Mouse (Mus musculus) adrenal gland, adult 8-10 months (tissue): ENCODE measurements around the gene Rnaseh2b. TPM values are rescaled to one million over a fixed set of nuclear protein-coding genes. Genes with fewer than 3 reads are reported as not detected.

ENCODE experiments used
- DNase-seq: peaks from one replicate; pipeline ENCODE4 v3.0.0; 2022
- total RNA-seq, 4 experiments: library from RNA; stranded (reverse); gene quantifications; 2 replicates each; pipeline ENCODE4 v1.2.4; 2022

Rnaseh2b gene
- total RNA-seq, 4 experiments from 2014 or later: 16.6 to 17.8 (median 17.4) TPM

DNA sequence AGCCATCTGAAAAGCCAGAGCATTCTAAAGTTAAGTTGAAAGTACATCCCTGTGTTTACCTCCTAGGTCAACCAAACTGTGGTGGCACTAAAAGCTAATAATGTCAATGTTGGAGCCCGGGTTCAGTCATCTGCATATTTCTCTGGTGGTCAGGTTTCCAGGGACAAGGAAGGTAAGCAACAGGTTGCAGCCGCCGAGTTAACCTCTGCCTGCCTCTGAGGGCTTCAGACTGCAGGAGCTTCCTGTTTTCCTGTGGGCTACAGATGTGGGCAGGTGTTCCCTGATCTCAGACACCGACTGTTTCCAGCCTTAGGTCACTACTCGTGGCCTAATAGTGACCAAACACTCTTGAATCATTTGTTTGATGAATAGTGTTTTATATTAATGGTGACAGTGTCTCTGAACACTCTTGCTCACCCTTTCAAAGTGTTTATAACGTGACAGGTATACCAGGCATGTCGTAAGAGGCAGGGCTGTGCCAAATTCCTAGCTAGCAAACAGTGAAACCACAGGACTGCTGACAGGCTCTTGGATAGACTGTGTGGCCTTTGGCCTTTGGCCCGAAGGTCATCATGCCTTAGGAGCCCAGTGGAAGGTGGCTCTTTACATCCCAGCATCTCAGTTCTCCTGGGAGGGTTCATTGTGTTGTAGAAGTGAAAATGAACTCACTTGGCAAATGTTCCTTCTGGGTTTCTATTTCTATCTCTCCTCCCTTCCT is 69.0 kb downstream of the Rnaseh2b start:
- no peak for DNase-seq

DNA sequence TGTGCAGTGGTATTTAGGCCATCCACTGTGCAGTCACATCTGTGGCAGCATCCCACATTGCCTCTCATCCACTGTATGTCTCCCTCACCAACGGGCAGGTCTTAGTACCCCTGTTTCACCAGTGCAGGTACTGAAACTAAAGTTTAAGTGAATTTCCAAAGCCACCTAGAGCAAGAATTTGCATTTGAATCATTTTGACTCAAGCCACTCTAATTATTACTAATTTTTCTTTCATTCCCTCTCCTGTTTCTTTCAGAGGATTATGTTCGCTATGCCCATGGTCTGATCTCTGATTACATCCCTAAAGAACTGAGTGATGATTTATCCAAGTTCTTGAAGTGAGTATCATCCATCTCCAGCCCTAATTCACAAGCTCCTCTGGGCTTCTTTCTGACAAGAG is 71.4 kb downstream of the Rnaseh2b start:
- no peak for DNase-seq

DNA sequence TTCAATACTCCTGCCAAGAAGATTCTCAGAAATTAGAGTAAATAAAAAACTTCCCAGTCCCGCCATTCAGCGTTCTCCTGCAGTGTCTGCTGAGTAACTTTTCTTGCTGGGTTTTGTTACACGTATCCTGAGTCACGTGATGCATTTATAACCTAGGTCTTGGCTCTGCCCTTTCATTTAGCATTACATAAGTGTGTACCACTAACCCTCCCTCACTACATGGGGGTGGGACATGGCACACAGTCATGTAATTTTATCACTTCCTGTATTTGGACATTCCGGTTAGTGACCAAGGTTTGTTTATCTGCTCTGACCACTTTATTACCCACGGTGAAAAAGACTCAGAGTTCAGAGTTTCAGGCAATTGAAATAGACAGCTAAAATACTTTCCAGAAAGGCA is 78.4 kb downstream of the Rnaseh2b start:
- peak; percentile 33 for DNase-seq

DNA sequence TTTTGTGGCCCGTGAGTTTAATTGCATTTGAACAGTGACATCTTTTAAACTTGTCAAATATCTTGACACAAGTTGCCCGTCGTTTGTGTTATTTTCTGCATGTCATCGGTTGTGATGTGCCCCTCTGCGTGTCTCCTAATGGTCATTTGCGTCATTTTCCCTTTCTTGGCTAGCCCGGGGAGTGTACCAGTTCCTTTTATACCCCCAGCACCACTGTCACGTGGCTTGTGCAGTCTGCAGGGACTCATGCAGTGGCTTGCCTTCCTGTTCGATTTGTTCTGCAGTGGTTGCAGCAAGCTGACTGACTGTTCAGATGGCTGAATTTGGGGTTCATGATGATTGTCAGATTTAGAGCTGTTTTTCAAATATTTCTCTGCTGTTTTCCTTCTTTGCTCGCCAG is 81.6 kb downstream of the Rnaseh2b start:
- no peak for DNase-seq

DNA sequence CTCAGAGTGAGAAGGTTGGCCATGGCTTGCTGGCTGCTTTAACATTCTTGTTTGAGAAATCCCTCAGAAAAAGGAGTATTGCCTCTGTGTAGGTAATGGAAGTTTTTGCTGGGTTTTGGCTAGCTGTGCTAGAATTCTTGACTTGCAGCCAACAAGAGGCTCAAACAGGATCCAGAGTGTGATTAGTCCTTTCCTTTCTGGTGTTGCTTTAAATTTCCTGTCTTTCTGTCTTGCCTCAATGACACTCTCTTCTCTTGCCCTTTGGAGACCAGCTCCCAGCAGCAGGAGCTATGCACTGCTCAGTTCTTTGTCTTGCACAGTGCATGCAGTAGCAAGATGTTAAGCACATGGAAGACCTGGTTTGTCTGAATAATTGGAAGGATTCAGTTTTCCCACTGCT is 83.3 kb downstream of the Rnaseh2b start:
- peak; percentile 19 for DNase-seq

DNA sequence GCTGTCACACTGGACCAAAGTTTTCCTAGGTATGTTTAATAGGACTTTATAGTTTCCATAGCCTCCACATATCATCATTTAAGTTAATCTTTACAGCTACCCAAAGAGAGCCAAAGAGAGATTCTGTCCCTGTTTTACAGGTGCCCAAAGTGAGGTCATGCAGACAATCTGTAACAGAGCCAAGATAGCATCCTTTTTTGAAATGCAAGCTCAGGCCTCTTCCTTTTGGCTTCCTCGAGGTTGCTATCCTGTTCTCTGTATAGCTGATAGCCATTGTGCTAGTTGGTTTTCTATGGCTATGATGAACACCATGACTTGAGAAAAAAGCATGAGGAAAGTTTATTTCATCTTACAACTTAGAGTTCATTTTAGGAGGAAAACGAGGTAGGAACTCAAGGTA is 83.7 kb downstream of the Rnaseh2b start:
- no peak for DNase-seq

DNA sequence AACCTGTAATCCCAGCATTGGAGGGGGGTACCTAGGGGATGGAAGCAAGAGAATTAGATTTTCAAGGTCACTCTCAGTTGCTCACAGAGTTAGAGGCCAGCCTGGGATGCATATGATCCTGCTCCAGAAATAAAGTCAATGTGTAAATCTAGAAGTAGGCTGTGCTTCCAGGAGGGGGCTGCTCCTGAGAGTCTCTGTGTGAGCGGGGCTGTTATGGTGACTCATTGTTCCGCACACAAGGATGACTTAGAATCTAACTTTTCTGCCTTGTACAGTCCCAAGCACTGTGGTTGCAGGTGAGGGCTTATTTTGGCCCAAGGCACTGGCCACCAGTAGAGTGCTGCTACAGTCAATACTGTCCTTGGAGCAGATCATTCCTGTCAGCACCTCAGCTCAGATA is 87.0 kb downstream of the Rnaseh2b start:
- no peak for DNase-seq

DNA sequence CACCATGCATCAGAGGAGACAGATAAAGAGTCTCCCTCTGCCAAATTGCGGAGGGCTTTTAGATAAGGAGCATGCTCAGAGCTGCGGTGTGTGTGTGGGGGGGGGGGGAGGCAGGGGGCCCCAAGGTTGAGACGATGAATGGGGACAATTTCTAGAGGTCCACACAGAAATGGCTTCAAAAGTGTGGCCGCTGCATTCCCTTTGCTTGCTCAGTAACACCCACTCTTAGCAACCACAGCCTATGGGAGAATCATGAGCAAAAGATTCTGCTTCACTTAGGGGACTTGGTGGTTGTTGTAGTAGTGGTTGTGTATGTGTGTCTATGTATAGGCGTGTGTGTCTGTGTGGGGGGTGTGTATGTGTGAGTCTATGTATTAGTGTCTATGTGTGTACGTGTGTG is 88.2 kb downstream of the Rnaseh2b start:
- DNase-seq: no peak

DNA sequence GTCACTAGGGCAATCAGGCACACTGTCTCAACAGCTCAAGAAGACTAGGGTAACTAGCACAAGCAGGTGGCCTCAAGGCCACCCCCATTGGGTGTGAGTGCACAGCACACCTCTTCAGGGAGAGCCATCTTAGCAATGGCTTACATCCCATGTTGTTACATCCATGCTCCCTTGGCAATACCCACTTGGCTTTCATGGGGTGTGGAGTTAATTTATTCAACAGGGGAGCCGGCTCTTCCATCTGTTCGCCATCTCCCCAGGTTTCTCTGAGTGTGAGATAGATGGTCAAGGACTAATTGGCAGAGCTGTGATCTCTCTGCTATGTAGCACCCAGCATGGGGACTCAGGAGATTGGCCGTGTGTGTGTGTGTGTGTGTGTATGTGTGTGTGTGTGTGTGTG is 90.7 kb downstream of the Rnaseh2b start:
- DNase-seq: no peak

DNA sequence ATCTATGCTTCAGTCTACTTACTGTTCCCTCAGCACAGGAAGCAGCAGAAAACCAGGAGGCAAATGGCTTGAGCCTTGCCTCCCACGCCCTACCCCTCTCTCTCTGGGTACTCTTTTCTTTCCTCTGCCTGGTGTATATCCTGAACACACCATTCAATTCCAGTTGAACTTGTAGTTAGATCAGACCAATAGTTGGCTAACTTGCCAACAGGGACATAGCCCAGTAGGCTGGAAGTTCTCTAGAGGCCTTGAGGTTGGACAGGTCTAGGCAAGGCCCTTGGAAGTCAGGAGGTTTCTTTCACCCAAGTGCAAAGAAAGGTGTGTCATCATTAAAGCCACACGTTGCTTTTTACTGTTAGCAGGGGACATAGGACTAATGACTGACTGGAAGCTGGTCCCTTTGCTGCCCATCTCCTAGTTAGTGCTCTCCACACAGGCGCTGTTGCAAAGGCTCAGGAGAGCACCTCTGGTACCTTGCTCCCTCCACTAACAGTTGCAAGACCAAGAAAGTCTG is 91.5 kb downstream of the Rnaseh2b start:
- DNase-seq: no peak

DNA sequence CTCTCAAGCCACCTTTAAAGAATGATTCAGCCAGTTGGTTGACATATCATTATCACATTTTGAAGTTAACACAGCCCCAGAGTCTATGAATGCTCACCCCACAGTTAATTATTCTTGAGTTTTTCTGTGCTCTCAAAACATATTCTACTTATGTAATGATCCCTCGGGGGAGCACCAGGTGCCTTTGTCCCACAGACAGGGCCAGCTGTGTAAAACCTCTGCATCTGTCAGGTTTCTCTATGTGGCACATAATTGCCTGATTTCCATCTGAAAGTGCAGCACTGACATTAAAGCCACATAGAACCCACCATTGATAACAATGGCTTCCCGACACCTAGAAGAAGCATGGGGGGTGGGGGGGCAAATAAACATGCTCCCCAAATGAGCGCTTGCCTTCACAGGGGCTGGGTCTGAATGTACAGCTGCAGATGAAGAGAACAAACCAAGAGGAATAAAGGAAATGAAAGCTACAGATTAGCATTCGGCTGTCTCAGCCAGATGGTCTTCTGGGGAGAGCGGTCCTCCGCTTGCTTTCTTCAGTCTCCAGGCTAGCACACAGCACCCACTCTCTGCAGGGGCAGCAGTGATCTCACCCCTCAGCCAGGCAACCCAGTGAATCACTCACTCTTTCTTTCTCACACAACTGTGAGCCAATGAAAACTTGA is 96.8 kb downstream of the Rnaseh2b start:
- no peak for DNase-seq

DNA sequence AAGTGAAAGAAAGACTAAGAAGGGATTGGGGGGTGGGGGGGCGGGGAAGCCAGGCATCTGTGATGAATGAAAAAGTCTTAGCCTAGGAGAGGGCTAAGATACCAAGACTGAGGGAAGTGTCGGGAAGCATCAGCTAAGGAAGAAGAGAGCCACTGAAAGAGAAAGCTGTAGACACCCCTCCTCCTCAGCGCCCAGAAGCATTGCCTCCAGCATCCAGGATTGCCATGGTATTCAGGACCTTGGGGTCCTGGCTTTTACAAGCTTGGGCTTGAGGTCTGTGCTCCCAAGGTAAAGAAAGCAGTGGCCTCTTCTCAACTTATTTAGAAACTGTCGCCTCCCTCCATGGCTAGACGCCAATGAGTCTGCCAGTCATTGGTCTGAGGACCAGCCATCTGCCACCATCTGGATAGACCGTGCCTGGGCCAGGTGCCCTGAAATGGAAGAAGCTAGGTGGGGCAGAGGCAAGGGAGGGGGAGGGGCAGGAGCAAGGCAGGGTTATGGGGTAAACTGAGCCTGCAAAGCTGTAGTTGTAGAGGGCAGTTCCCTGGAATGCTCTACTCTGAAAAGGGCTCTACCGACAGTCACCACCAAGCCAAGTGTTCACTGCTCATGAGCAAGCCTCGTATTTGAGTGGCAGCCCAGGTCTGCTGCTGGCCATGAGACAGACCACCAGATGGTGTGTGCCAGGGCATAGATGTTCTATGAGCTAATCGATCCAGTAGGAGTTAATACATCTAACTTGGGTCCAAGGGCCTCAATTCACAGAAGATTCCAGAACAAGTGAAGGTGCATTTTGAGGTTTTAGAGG is 97.5 kb downstream of the Rnaseh2b start:
- DNase-seq: no peak

DNA sequence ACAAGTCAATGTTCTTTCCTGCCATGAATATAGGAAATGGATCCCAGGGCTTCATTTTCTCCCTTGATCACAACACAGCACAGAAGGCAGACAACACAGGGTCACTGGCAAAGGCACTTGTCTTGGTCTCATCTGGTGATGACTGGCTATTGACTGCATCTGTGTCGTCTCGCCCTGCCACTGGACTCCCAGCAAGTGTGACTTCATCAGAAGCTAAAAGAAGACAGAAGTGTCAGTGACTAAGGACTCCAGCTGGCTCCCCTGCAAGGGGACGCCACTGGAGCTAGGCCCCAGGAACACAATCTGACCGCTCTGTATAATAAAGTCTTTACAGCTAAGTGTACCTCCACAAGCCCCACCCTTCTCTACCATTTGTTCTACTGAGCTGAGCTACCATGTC is 100.4 kb downstream of the Rnaseh2b start:
- DNase-seq: no peak

DNA sequence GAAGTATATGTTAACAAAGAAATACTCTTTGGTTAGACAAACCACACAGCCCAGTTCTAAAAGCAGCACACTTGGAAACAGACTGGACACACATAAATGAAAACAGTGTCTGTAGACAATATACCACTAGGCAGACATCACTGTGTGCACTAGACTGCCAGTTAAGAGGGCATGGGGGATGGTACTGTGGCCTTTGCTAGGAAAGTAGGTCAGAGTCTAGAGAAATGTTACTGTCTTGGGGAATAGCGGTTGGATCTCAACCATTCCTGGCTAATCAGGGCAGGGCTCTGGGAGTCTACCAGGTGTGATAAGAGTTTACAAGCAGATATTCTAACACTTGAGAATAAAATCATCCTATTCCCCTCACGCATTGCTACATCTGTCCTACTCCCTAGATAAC is 103.0 kb downstream of the Rnaseh2b start:
- no peak for DNase-seq

DNA sequence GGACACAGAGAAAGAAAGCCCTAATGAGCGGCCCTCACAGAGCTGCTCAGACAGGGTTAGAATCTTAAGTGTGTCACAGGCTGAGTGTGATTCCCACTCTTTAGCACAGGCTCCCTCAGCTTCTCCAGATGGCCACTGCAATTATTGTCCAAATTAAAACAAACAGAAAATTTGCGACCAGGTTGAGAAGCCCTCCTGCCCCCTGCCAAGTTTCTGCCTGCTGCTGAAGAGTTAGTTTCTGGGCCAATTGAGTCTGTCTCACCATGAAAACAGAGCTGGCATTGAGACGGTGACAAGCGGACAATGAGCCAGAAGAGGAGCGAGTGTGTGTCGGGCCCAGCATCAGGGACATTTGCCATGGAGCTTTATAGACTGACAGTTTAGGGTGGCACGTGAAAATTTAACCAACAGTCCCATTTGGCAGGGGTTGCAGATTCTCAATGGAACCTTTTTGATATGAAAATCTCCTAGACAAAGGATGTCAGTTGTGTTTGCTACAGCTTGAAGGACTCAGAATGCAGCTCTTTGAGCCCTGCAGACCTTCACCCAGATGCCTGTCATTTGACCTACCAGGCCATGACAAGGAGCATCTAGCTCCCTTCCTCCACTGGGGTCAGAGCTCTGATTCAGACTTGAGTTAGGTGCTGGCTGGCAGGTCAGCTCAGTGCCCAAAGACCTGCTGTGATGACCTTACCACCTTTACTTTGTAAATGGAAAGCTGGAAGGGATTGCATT is 123.8 kb downstream of the Rnaseh2b start:
- DNase-seq: no peak

DNA sequence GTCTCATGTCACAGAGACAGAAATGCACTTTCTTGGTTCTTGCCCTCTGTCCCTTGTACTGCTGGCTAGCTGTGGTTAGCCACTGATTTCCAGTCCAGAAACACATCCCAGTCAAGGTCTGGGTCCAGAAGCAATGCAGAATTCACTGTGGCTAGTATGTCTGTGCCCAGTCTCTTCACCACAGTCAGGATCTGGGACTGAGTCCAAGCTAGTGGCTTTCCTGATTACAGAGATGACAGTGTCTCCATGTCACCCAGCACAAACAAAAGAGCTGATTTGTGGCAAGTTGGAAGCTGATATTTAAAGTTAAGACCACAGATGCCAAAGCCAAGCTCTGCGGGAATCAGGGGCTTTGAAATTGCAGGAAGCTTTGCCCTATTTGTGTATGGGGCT is 124.3 kb downstream of the Rnaseh2b start:
- DNase-seq: no peak

DNA sequence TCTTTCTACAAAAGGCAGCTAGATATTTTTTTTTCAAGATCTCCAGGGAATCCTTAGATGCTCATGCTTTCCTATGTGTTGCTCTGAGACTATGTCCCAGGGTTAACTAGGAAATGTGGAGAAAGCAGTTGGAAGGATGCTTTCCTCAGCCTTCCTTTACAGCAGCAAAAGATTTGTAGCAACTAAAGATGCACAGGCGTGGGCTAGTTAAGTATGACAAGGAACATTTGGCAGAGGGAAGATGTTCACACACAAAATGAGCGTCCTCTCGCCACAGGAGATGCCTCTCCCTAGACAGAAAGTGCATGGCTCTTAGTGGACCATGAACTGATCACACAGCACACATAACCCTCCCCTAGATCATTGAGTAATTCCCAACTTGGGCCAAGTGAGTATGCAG is 125.1 kb downstream of the Rnaseh2b start:
- DNase-seq: no peak

DNA sequence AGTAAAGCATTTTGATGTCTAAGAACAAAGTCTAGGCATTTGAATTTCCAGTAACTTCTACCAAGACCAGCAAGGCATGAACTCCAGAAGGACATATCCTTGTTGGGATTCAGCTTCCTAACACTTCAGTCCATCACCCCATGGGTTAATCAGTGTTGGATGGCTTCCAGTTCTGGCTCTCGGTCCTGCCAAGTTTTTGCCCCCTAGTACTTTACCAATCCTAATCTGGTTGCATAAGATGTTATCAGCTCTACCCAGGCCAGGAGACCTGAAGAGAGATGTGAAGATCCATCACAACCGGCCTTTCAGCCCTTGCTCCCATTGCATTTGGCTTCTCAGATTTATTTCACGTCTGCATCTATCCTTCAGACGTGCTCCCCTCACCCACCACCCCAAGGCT is 129.9 kb downstream of the Rnaseh2b start:
- DNase-seq: no peak
